Mouse (Mus musculus) heart, embryonic 12.5 days (tissue): ENCODE results near the gene Zfp850. TPM values are rescaled to one million over a fixed set of nuclear protein-coding genes. Genes with fewer than 3 reads are reported as not detected.

Experiments
- ATAC-seq: fragments of 200-750 bp; cut with Nextera tagmentation; 2 replicates; pipeline ENCODE4 v1.8.0; 2017; ENCODE audit warnings: moderate TSS enrichment, moderate library complexity; ENCODE audit not compliant: insufficient number of reproducible peaks, low FRiP score
- H3K27ac ChIP-seq: fragments of 300-500 bp; sonication (generic); 2 replicates; pipeline ENCODE4 v1.5.1; 2016; ENCODE audit warnings: mild to moderate bottlenecking, moderate library complexity; ENCODE audit not compliant: poor library complexity, severe bottlenecking
- H3K27me3 ChIP-seq: fragments of 300-500 bp; sonication (generic); replicated peaks from 2 replicates; pipeline ENCODE4 v1.6.1; 2016; ENCODE audit warnings: mild to moderate bottlenecking, moderate library complexity
- H3K36me3 ChIP-seq: fragments of 300-500 bp; sonication (generic); 2 replicates; pipeline ENCODE4 v1.6.1; 2016; ENCODE audit warnings: mild to moderate bottlenecking, moderate library complexity
- H3K4me1 ChIP-seq: fragments of 300-500 bp; sonication (generic); replicated peaks from 2 replicates; pipeline ENCODE4 v1.6.1; 2016; ENCODE audit warnings: mild to moderate bottlenecking
- H3K4me2 ChIP-seq: fragments of 300-500 bp; sonication (generic); 2 replicates; pipeline ENCODE4 v1.6.1; 2016; ENCODE audit warnings: mild to moderate bottlenecking, moderate library complexity
- H3K4me3 ChIP-seq: fragments of 300-500 bp; sonication (generic); 2 replicates; pipeline ENCODE4 v1.5.1; 2016; ENCODE audit warnings: mild to moderate bottlenecking
- H3K9ac ChIP-seq: fragments of 300-500 bp; sonication (generic); 2 replicates; pipeline ENCODE4 v1.6.1; 2016; ENCODE audit warnings: mild to moderate bottlenecking, moderate library complexity
- H3K9me3 ChIP-seq: fragments of 300-500 bp; sonication (generic); replicated peaks from 2 replicates; pipeline ENCODE4 v1.6.1; 2016; ENCODE audit warnings: mild to moderate bottlenecking, moderate library complexity
- WGBS: fragments of 180-500 bp; shearing (Covaris S2); methylation state at CpG from one replicate; pipeline ENCODE4 v1.1.7; 2016; 5-methylcytosine and 5-hydroxymethylcytosine counted together
- polyA plus RNA-seq: library from polyadenylated mRNA; unstranded; fragments of >200 nt; fragmentation: Nextera tagmentation; extraction: Ambion mirVana; gene quantifications from 2 replicates; pipeline ENCODE4 v1.2.1, GENCODE M21; 2016

Zfp850 gene
- polyA plus RNA-seq = 2.1 and 2.8 TPM in 2 replicates

DNA sequence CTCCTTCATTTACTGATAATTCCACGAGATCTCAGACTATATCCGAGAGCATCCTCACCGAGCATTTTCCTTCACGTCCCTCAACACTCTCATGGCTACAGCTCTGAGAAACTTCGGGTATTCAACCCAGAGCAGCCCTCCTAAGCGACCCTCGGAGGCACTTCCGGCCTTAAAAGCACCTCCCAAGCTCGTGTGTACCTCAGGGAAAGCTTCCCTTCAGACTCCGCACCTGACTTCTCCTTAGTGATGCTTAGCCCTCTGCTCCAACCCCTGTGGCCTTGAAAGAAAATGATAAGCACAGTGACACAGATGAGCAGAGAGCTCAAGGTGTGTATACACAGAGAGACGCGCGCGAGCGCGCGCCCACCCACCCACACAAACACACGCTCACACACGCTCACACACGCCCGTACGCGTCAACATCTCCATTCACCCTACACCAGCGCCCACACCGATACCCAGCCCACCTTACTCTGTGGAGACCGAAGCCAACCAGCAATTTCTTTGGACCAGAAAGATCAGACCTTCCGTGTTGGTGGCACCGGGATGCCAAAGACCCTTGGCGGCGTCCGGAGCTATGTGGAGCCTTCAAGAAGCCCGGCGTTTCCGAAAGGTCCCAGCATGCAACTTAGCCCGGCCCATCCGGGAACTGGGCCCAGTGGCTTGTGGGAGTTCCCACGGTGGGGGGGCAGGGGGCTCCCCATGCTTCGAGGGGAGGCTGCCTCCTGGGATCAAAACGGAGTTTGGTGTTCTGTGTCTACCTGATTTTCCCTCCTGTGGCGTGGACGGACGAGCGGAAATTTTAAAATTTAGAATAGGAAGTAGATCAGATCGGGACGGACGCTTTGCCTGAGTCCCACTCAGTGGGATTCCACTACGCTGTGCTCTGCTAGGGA lies at the start of gene Zfp850:
Zfp850 (minus strand) TSS at position 567 of the 896 bp plus-strand sequence.
- 2% methylated on average over 47 of the region's 47 CpGs for WGBS
- no peaks in the 10 kb centered on the region for H3K9me3 ChIP-seq
- H3K4me3 ChIP-seq = peak within 1 kb of the TSS; percentile 75
- H3K27me3 ChIP-seq = no peaks in the 10 kb centered on the region
- H3K4me2 ChIP-seq = peak within 1 kb of the TSS; percentile 97
- peak; percentile 91 for ATAC-seq
- H3K27ac ChIP-seq = no peak within 1 kb of the TSS
- H3K9ac ChIP-seq = peak within 1 kb of the TSS; percentile 90
- H3K4me1 ChIP-seq = peaks cover 9% of the 10 kb centered on the region
- peaks cover 20% of the 10 kb centered on the region for H3K36me3 ChIP-seq

DNA sequence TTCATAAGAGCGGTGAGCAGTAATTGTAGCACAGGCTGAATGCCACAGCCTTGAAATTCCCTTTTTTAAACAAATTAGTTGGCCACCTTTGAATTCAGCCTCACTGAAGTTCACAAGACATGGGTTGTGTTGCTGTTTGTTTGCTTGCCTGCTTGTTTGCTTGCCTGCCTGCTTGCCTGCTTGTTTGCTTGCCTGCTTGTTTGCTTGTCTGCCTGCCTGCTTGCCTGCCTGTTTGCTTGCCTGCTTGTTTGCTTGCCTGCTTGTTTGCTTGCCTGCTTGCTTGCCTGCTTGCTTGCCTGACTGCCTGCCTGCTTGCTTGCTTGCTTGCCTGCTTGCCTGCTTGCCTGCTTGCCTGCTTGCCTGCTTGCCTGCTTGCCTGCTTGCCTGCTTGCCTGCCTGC lies 46.1 kb upstream of the Zfp850 start:
- no peaks in the 10 kb centered on the region for H3K4me1 ChIP-seq
- no peak overlapping the region for H3K4me2 ChIP-seq
- 88% methylated on average over 1 of the region's 1 CpGs for WGBS
- no peak overlapping the region for H3K27ac ChIP-seq
- 0 out of 2 replicates have a peak, but pooled peaks cover 7% of the 10 kb centered on the region for H3K9me3 ChIP-seq
- no peak overlapping the region for H3K9ac ChIP-seq
- no peak overlapping the region for H3K4me3 ChIP-seq
- H3K36me3 ChIP-seq = no peaks in the 10 kb centered on the region
- ATAC-seq = no peak
- peaks cover 11% of the 10 kb centered on the region; the same call in 1 of the 2 replicates for H3K27me3 ChIP-seq

DNA sequence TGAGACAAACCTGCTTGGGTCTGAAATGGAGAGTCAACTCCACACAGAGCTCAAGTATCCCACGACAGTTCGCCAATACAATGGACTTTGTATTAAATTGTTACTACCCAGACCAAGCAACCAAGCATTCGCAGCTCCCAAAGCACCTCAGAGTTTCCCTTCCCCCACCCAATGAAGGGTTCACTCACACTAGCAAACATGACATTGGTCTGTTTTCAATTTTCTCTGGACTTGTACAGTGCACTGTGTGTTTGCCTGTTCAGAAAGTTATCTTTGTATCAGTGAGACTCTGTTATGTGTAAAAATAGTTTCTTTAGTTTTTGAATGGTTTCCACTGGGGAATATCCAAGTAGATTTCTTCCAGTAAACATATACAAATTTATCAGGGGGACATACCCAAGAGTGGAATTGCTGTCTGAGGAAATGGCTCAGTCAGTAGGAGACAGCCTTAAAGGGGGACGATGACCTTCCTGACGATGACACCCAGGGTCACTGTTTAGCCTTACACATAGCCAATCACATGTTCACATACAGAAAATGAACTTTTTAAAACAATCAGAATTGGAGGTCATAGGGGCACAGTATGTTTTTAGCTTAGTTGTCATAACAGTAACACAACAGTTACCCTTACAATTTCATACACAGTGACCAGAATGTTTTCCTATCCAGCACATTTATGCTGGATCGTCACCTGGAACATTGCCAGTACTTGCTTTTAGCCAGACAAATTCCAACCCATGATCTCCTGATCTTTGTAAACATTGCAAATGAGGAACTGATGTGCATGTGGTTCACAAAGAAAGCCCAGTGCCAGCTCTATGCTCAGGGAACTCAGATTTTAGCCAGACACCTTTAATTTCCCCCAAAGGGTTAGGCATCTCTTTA lies 39.4 kb upstream of the Zfp850 start:
- WGBS = 82% methylated on average over 6 of the region's 6 CpGs
- no peak overlapping the region for H3K27ac ChIP-seq
- H3K36me3 ChIP-seq = peaks cover 7% of the 10 kb centered on the region
- H3K9ac ChIP-seq = no peak overlapping the region
- H3K27me3 ChIP-seq = peaks cover 4% of the 10 kb centered on the region; the same call in 1 of the 2 replicates
- no peak overlapping the region for H3K4me2 ChIP-seq
- H3K4me3 ChIP-seq = no peak overlapping the region
- H3K9me3 ChIP-seq = no peaks in the 10 kb centered on the region
- H3K4me1 ChIP-seq = peaks cover 8% of the 10 kb centered on the region
- no peak for ATAC-seq

DNA sequence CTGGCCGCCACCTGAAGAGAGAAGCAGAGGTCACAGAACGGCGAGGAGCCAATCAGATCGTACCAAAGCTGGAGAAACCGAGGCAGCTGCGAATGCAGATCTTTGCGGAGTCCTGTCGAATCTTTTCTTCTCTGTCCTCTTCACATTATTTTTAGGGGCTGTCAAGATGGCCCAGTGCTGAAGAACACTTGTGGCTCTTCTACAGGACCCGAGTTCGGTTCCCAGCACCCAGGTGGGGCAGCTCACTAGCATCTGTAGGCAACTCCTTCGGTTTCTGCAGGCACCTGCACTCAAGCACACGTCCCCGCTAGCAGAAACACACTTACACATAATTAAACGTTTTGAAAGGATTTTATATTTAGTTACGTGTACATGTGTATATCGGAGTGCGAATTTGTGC lies 36.7 kb upstream of the Zfp850 start:
- WGBS = 55% methylated on average over 17 of the region's 17 CpGs
- Histone ChIP-seq H3K4me2 (peak overlapping the region; percentile 42; the same call in 1 of the 2 replicates), H3K27ac (no peak overlapping the region), H3K9ac (peak overlapping the region; percentile 46; the same call in 1 of the 2 replicates), H3K4me3 (no peak overlapping the region), H3K4me1 (peaks cover 8% of the 10 kb centered on the region), H3K9me3 (no peaks in the 10 kb centered on the region), H3K27me3 (peaks cover 3% of the 10 kb centered on the region; the same call in 1 of the 2 replicates), H3K36me3 (peaks cover 34% of the 10 kb centered on the region)
- ATAC-seq = no peak

DNA sequence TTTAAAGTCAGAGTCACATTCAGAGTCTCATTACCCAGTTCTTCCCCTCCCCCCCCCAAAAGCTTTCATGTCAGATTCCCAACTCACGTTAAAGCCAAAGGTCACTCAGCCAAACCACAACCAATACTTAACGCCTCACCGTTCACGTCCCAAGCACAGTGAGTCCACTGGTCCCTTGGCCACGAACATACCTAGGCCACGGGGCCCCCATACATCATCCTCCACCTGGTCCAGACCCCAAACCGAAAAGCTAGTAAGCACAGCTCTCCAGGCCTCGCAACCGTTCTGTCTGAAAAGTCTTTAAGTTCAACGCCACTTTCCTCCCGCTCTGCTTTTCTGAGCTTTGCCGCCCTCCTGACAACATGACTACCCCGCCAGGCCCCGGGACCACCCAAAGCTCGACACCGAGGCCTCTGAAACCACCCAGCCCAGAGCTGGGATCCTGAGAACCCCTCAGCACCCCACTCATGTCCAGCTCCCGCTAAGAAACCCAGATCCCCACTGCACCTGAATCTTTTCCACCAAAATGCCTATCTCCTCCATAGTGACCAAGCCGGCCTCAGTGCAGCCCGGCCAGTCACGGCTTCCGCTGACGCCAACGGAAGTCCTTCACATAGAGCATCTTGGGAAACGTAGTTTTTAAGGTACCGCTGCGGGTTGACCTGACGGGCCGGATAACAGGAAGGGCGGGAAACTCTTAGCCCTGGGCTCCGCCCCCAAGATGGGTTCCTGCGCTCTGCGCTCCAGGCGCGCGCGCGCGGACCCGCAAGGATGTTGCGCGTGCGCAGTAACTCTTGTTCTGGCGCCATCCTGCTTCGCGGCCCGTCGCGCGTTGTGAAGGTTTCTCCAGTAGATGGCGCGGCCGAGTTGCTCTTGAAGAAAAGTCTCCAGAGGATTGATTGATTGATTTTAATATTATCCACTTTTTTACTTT lies 35.8 kb upstream of the Zfp850 start, which contains the start of gene Psmc4:
Psmc4 (minus strand) TSS at position 626 of the 934 bp plus-strand sequence.
- peak within 1 kb of the TSS; percentile 88 for H3K4me3 ChIP-seq
- ATAC-seq = peak; percentile 96
- peak within 1 kb of the TSS; percentile 64 for H3K27ac ChIP-seq
- peak within 1 kb of the TSS; percentile 89 for H3K4me2 ChIP-seq
- H3K9me3 ChIP-seq = no peaks in the 10 kb centered on the region
- peaks cover 42% of the 10 kb centered on the region for H3K36me3 ChIP-seq
- peaks cover 8% of the 10 kb centered on the region for H3K4me1 ChIP-seq
- H3K9ac ChIP-seq = peak within 1 kb of the TSS; percentile 91
- under 1% methylated on average over 52 of the region's 52 CpGs for WGBS
- no peaks in the 10 kb centered on the region; the same call in 1 of the 2 replicates for H3K27me3 ChIP-seq

DNA sequence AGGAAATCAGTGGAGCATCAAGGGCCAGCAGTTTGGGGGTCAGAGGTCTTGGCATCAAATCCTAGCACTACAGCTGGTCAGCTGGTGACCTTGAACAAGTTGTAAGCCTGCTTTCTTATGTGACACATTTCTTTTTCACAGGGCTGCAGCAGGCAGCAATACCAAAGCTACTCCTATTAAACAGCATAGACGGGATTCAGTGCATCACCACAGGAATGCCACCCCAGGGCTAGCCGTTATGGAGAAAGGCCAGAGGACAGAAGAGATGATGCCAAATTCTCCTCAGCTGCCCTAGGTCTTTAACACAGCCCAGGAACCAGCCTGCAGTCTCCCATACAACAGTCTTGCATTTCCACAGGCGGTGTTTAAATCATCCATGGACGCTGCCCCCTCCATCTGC lies 30.6 kb upstream of the Zfp850 start:
- no peak overlapping the region for H3K4me3 ChIP-seq
- H3K27ac ChIP-seq = no peak overlapping the region
- peaks cover 92% of the 10 kb centered on the region for H3K36me3 ChIP-seq
- 0 out of 2 replicates have a peak overlapping the region, but pooled peaks have one; percentile 20 for H3K9ac ChIP-seq
- no peaks in the 10 kb centered on the region for H3K9me3 ChIP-seq
- 85% methylated on average over 4 of the region's 4 CpGs for WGBS
- H3K4me2 ChIP-seq = no peak overlapping the region
- no peak for ATAC-seq
- H3K4me1 ChIP-seq = peaks cover 8% of the 10 kb centered on the region
- no peaks in the 10 kb centered on the region for H3K27me3 ChIP-seq

DNA sequence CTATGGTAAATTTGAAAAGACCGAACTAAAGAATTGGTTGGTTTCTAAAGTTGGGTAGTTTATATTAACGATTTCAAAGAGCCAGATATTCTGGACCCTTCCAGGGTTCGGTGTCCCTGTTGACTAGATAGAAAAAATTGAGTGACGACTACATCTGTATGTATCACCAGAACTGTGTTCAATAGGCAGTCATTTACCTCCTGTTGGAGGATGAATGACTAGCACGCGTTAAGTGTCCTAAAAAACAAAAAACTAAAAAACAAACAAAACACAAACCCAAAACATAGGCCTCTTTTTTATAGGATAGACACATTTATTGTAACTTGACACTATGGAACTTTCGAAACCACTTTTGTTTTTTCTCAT lies 513 bp upstream of the Zfp850 start:
- Histone ChIP-seq H3K9ac (peak overlapping the region; percentile 90), H3K36me3 (peaks cover 17% of the 10 kb centered on the region), H3K9me3 (no peaks in the 10 kb centered on the region), H3K4me3 (peak overlapping the region; percentile 75), H3K27me3 (no peaks in the 10 kb centered on the region), H3K4me2 (peak overlapping the region; percentile 97), H3K4me1 (peaks cover 9% of the 10 kb centered on the region), H3K27ac (no peak overlapping the region)
- 25% methylated on average over 7 of the region's 7 CpGs for WGBS
- ATAC-seq = 0 out of 2 replicates have a peak, but pooled peaks have one; percentile 17

DNA sequence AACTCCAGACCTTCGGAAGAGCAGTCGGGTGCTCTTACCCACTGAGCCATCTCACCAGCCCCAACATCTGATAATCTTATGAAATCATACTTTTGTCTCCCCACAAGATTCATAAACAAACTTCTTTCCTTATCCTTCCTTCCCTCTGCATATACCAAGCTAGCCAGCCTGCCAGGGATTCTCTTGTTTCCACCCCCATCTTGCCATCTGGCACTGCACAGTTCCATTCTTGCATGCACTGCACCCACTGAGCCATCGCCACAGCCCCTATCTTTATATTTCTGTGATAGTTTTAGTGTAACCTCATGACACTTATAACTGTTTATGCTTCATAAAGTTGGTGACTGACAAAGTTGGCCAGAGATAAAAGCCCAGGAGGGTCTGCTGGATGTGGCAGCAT lies 3.6 kb downstream of the Zfp850 start:
- Histone ChIP-seq H3K4me2 (no peak overlapping the region), H3K4me1 (peaks cover 9% of the 10 kb centered on the region), H3K36me3 (peaks cover 43% of the 10 kb centered on the region), H3K4me3 (no peak overlapping the region), H3K9me3 (no peaks in the 10 kb centered on the region), H3K9ac (no peak overlapping the region), H3K27ac (no peak overlapping the region), H3K27me3 (no peaks in the 10 kb centered on the region)
- 95% methylated on average over 3 of the region's 3 CpGs for WGBS
- ATAC-seq = no peak

DNA sequence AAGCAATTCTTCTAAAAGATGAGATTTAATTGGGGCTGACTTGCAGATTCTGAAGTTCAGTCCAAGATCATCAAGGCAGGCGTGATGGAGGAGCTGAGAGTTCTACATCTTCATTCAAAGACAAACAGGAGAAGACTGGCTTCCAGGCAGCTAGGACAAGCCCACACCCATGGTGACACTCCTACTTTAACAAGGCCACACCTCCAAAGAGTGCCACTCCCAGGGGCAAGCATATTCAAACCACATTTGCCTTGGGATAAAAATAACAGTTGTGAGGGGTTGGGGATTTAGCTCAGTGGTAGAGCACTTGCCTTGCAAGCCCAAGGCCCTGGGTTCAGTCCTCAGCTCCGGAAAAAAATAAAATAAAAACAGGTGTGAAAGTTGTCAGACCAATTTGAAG lies 31.7 kb downstream of the Zfp850 start:
- Histone ChIP-seq H3K27me3 (no peaks in the 10 kb centered on the region), H3K27ac (no peak overlapping the region), H3K36me3 (peaks cover 21% of the 10 kb centered on the region), H3K4me2 (no peak overlapping the region), H3K9ac (no peak overlapping the region), H3K4me3 (no peak overlapping the region), H3K4me1 (peaks cover 11% of the 10 kb centered on the region), H3K9me3 (peaks cover 41% of the 10 kb centered on the region)
- WGBS = 64% methylated on average over 2 of the region's 2 CpGs
- no peak for ATAC-seq
